Mouse (Mus musculus) kidney, embryonic 16.5 days (tissue): ENCODE measurements around the gene Hspa12a. TPM values are rescaled to one million over a fixed set of nuclear protein-coding genes. Genes with fewer than 3 reads are reported as not detected.

Experiments
- ATAC-seq: fragments of 200-750 bp; cut with Nextera tagmentation; 2 replicates; pipeline ENCODE4 v1.8.0; 2017; ENCODE audit warnings: moderate TSS enrichment; ENCODE audit not compliant: low FRiP score, low TSS enrichment
- H3K27ac ChIP-seq: fragments of 300-500 bp; sonication (generic); 2 replicates; pipeline ENCODE4 v1.5.1; 2014; ENCODE audit warnings: low read length
- H3K27me3 ChIP-seq: fragments of 300-500 bp; sonication (generic); 2 replicates; pipeline ENCODE4 v1.6.1; 2014; ENCODE audit warnings: low read length, control low read depth, mixed read lengths; ENCODE audit not compliant: insufficient read depth
- H3K36me3 ChIP-seq: fragments of 300-500 bp; sonication (generic); 2 replicates; pipeline ENCODE4 v1.6.1; 2014; ENCODE audit warnings: low read length, control low read depth, mixed read lengths; ENCODE audit not compliant: insufficient read depth
- H3K4me1 ChIP-seq: fragments of 300-500 bp; sonication (generic); 2 replicates; pipeline ENCODE4 v1.6.1; 2014; ENCODE audit warnings: low read length, control low read depth, mixed read lengths; ENCODE audit not compliant: insufficient read depth
- H3K4me2 ChIP-seq: fragments of 300-500 bp; sonication (generic); replicated peaks from 2 replicates; pipeline ENCODE4 v1.6.1; 2014; ENCODE audit warnings: low read depth, low read length
- H3K4me3 ChIP-seq: fragments of 300-500 bp; sonication (generic); 2 replicates; pipeline ENCODE4 v1.5.1; 2014; ENCODE audit warnings: mild to moderate bottlenecking, low read length
- H3K9ac ChIP-seq: fragments of 300-500 bp; sonication (generic); replicated peaks from 2 replicates; pipeline ENCODE4 v1.6.1; 2014; ENCODE audit warnings: low read length
- H3K9me3 ChIP-seq: fragments of 300-500 bp; sonication (generic); 2 replicates; pipeline ENCODE4 v1.6.1; 2016; ENCODE audit warnings: low read length, control low read depth
- whole genome bisulfite sequencing: fragments of 180-500 bp; shearing (Covaris S2); extraction: QIAGEN DNeasy Blood & Tissue Kit; methylation state at CpG from one replicate; pipeline ENCODE4 v1.1.7; 2014; 5-methylcytosine and 5-hydroxymethylcytosine counted together
- polyA plus RNA-seq: library from polyadenylated mRNA; unstranded; fragments of >200 nt; fragmentation: Nextera tagmentation; extraction: Ambion mirVana; gene quantifications from 2 replicates; pipeline ENCODE4 v1.2.1, GENCODE M21; 2015

Hspa12a gene
- polyA plus RNA-seq, 1 experiment from 2014 or later: 18.1 TPM

- Histone ChIP-seq H3K4me2 (no peak overlapping the region), H3K4me3 (no peak overlapping the region), H3K36me3 (no peaks in the 10 kb centered on the region), H3K4me1 (peaks cover 23% of the 10 kb centered on the region), H3K27ac (no peak overlapping the region), H3K27me3 (no peaks in the 10 kb centered on the region), H3K9ac (no peak overlapping the region), H3K9me3 (no peaks in the 10 kb centered on the region)
- 83% methylated on average over 11 of the region's 11 CpGs for WGBS
- ATAC-seq: no peak
Observed at GRCm38 (mm10) chr19:58817398-58817797, 126.1 kb downstream of the Hspa12a start.

DNA sequence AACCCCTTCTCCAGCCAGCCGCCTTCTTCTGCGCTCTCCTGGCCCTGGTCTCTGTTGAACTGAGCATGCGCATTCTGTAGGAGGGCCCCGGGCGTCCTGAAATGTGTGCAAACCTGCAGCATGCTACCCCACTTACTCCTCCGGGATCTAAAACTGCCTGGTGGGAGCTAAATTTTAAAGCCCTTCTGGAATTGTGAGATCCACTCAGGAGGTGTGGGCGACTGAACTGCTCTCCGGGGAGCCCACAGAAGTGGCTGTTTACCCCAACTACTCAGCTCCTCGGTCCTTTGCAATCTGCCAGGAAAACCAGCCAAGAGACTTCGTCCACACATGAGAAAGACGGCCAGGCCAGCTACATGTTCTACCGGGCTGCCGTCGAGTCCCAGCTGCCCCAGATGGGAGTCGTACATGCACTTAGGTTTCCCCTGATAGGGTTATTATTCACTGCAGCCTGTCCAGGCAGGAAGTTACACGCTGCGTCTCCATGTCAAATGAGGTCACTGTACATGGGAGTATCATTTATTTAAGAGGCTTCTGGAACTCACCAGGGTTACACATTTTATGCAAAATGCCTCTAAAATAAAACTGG, 126.9 kb downstream of the Hspa12a start:
- Histone ChIP-seq H3K4me2 (no peak overlapping the region), H3K27me3 (no peaks in the 10 kb centered on the region), H3K36me3 (no peaks in the 10 kb centered on the region), H3K4me1 (peaks cover 17% of the 10 kb centered on the region), H3K9me3 (no peaks in the 10 kb centered on the region), H3K4me3 (no peak overlapping the region), H3K9ac (no peak overlapping the region), H3K27ac (peak overlapping the region; percentile 47; the same call in 1 of the 2 replicates)
- WGBS: 52% methylated on average over 17 of the region's 17 CpGs
- peak; percentile 43; the same call in 1 of the 2 replicates for ATAC-seq

DNA sequence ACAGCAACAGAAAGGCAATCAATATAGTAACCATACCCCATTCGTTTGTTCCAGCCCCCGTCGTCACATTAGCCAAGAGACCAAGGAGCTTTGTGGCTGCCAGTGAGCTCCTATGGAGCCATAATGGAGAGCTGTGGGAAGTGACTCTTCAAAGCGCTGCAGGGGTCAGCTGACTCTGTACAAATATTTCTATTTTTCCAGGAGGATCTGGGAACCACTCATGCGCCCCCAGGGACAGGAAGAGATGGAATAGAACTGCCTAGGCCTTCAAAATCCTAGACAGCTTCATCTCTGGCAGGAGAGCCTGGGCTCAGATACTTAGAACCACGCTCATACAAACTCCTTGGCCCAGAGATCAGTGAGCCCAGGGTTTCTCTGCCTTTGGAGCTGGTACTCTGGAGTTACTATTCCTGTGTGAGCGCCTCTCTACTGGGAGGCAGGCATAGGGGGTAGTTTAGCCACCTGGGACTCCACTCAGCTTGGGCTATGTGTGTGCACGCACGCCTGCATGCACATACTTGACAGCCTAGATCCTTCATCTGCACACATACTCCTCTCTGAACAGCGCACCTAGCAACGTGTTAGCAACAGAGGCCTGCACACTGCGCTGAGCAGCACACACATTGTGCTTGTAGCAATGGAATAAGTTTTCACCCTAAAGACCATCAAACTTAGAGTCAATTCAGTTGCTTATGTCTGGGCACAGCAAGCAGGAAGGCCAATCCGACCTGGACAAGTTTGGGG, 128.1 kb downstream of the Hspa12a start:
- no peaks in the 10 kb centered on the region for H3K36me3 ChIP-seq
- H3K4me2 ChIP-seq: no peak overlapping the region
- H3K4me3 ChIP-seq: no peak overlapping the region
- ATAC-seq: no peak
- H3K9me3 ChIP-seq: no peaks in the 10 kb centered on the region
- H3K27me3 ChIP-seq: no peaks in the 10 kb centered on the region
- H3K9ac ChIP-seq: no peak overlapping the region
- H3K27ac ChIP-seq: no peak overlapping the region
- 85% methylated on average over 13 of the region's 13 CpGs for WGBS
- peaks cover 17% of the 10 kb centered on the region for H3K4me1 ChIP-seq

DNA sequence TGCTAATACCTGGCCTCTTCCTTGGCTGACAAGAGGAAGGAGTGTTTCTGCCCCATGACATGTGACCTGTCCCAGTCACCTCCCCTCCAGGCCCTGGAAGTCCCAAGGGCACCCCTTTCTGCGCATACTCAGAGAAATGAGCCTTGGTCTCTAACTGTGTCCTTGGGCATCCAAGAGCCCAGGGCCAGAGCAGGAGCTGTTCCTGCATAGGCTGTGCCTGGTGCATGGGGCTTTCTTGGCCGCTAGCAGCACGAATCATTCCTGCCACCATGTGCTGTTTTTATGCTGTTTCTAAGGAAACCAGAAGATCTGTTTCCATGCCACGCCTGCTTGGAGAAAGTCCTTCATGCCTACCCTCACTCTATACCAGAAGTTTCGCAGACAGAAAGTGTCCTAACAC, 132.9 kb downstream of the Hspa12a start:
- WGBS: 67% methylated on average over 5 of the region's 5 CpGs
- Histone ChIP-seq H3K9ac (no peak overlapping the region), H3K9me3 (no peaks in the 10 kb centered on the region), H3K27me3 (no peaks in the 10 kb centered on the region), H3K4me3 (no peak overlapping the region), H3K27ac (no peak overlapping the region), H3K36me3 (no peaks in the 10 kb centered on the region), H3K4me1 (no peaks in the 10 kb centered on the region), H3K4me2 (no peak overlapping the region)
- ATAC-seq: no peak

GRCm38 (mm10) chr19:58808864-58809263, 134.6 kb downstream of the Hspa12a start:
- Histone ChIP-seq H3K36me3 (peaks cover 7% of the 10 kb centered on the region), H3K4me3 (no peak overlapping the region), H3K27ac (no peak overlapping the region), H3K4me2 (no peak overlapping the region), H3K9ac (no peak overlapping the region), H3K27me3 (no peaks in the 10 kb centered on the region), H3K9me3 (0 out of 2 replicates have a peak, but pooled peaks cover 1% of the 10 kb centered on the region), H3K4me1 (no peaks in the 10 kb centered on the region)
- ATAC-seq: no peak
- 77% methylated on average over 6 of the region's 6 CpGs for WGBS

- no peak overlapping the region for H3K9ac ChIP-seq
- H3K27ac ChIP-seq: no peak overlapping the region
- H3K4me2 ChIP-seq: no peak overlapping the region
- H3K4me1 ChIP-seq: no peaks in the 10 kb centered on the region
- peaks cover 11% of the 10 kb centered on the region for H3K36me3 ChIP-seq
- 5% methylated on average over 3 of the region's 3 CpGs for WGBS
- H3K4me3 ChIP-seq: no peak overlapping the region
- H3K27me3 ChIP-seq: no peaks in the 10 kb centered on the region
- H3K9me3 ChIP-seq: 0 out of 2 replicates have a peak, but pooled peaks cover 4% of the 10 kb centered on the region
- ATAC-seq: peak; percentile 69; the same call in 1 of the 2 replicates
Observed at GRCm38 (mm10) chr19:58806364-58806763, 137.1 kb downstream of the Hspa12a start.

- no peak overlapping the region for H3K27ac ChIP-seq
- peaks cover 11% of the 10 kb centered on the region for H3K36me3 ChIP-seq
- no peaks in the 10 kb centered on the region for H3K4me1 ChIP-seq
- H3K9ac ChIP-seq: no peak overlapping the region
- H3K27me3 ChIP-seq: no peaks in the 10 kb centered on the region
- 0 out of 2 replicates have a peak, but pooled peaks cover 4% of the 10 kb centered on the region for H3K9me3 ChIP-seq
- WGBS: 88% methylated on average over 9 of the region's 9 CpGs
- no peak overlapping the region for H3K4me2 ChIP-seq
- no peak for ATAC-seq
- H3K4me3 ChIP-seq: no peak overlapping the region
Observed at GRCm38 (mm10) chr19:58805191-58805779, 138.2 kb downstream of the Hspa12a start.

DNA sequence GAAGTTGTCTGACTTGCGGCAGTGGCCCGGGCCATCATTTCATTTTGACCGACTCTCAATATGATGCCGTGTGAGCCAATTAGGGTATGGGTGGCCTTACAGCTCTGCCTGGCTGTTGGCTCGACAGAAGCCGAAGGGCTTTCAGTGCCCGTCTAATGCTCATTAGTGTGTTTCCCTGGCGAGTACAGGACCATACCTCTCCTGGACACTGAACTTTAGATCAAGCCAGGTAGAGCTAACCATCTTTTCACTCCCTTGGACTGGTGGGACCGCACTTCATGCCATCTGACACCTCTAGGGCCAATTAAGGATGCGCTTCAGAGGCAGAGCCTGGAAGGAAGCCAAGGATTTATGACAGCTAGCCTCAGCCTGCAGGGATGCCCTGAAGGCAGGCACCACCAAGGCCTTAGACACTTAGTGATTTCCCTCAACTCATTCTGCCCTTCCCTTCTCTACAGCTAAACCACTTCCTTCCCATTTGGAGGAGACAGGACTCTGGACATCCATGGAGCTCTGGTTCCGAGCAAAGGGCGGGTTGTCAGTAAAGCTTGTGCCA, 148.3 kb downstream of the Hspa12a start:
- H3K4me1 ChIP-seq: no peaks in the 10 kb centered on the region
- H3K4me2 ChIP-seq: no peak overlapping the region
- no peaks in the 10 kb centered on the region for H3K27me3 ChIP-seq
- no peaks in the 10 kb centered on the region for H3K9me3 ChIP-seq
- ATAC-seq: no peak
- no peak overlapping the region for H3K9ac ChIP-seq
- H3K36me3 ChIP-seq: peaks cover 9% of the 10 kb centered on the region
- 63% methylated on average over 12 of the region's 12 CpGs for WGBS
- no peak overlapping the region for H3K4me3 ChIP-seq
- no peak overlapping the region for H3K27ac ChIP-seq

DNA sequence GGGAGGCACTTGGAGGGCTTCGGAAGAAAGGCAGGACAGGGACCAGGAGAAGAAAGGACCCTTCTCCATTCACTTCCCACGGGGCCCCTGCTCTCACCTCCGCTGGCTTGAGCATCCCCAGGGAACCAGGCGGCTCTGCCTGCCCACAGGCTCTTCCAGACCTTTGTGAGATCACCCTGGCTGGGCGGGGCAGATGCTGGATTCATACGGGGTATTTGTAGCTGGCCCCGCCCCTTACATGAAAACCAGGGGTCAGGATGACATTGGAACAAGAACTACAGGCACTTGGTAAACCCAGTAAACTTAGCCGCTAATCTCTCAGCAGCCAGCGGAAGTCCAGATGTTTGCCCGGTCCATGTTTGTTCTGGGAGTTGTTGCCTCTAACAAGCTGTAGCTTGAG, 149.2 kb downstream of the Hspa12a start, which contains the start of gene 1700019N19Rik:
1700019N19Rik (minus strand) TSS at position 178 of the 400 bp plus-strand sequence.
- ATAC-seq: no peak
- H3K9ac ChIP-seq: no peak within 1 kb of the TSS
- H3K36me3 ChIP-seq: peaks cover 3% of the 10 kb centered on the region
- 60% methylated on average over 10 of the region's 10 CpGs for WGBS
- H3K27ac ChIP-seq: no peak within 1 kb of the TSS
- H3K27me3 ChIP-seq: no peaks in the 10 kb centered on the region
- H3K4me2 ChIP-seq: no peak within 1 kb of the TSS
- H3K4me1 ChIP-seq: no peaks in the 10 kb centered on the region
- H3K9me3 ChIP-seq: no peaks in the 10 kb centered on the region
- H3K4me3 ChIP-seq: no peak within 1 kb of the TSS
